Mouse (Mus musculus) heart, adult 11 months (tissue): Measurements from ENCODE around the gene Gm17409.

Source experiments
- DNase-seq: peaks from one replicate; pipeline ENCODE4 v3.0.0; 2022

Gm17409 gene

DNA sequence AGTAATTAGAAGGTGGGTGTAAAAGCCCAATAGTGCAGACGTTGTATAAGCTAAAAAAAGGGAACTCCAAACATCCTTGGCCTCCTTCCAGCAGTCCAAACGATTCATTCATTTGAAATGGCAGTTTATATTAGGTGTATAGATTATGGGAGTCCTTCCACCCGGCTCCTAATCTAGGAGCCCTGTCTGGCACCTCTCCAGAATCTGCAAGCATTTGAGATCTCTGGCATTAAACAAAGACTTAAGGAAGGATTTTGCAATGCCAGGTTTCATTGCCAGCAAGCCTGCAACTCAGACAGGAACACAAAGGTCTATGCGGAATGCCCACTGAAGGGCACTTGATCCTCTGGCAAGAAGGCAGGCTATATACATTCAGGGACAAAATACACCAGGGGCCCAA is 15.2 kb downstream of the Gm17409 start:
- DNase-seq, result no peak

DNA sequence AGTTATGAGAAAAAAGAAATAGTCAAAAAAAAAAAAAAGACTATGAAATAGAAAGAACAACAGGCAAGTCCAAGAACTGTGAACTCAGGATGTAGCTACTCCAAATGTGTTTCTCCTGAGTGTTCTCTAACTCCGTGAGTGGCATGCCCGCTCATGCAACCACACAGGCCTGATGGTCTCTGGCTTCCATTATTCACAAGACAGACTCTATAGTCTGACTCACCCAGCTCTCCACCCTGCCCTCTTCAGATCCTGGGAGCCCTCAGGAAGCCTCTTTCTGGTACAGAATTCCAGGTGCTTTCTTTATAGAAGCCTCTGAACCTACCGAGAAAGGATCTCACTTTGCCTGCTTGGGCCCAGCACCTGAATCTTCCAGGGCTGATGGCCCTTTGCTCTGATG is 15.8 kb downstream of the Gm17409 start:
- no peak for DNase-seq

DNA sequence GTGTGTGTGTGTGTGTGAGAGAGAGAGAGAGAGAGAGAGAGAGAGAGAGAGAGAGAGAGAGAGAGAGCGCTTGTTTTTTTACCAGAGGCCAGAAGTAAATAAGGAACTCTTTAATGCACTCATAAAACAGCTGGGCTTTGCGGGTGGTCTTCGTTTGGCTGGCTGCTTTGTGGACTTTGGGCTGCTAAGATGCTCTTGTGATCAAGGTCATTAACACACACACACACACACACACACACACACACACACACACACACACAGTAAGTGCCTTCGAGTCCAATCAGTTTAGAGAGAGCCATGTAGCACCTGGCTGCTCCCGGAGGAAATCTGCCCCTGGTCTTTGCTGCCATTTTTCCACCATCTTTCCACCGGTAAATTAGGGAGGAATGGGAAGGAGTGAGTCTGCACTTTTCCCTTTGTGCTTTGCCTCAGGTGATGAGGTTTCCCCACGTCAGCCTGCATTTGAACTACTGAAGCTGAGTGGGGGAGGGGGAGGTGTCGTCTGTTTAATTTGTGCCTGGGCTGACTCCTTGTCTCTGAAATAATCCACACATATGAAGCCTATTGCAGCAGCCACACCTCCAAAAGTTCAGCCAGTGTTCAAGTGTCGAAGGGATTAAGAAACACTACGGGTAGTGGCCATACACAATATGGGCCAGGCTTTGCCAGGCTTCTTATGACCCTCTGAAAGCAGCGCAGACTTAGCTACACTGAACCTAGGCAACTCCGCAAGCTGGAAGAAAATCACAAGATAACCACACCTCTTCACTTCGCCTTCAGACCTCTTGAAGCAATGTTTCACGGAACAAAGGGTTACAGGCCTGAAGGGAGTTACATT is 16.7 kb downstream of the Gm17409 start:
- no peak for DNase-seq

DNA sequence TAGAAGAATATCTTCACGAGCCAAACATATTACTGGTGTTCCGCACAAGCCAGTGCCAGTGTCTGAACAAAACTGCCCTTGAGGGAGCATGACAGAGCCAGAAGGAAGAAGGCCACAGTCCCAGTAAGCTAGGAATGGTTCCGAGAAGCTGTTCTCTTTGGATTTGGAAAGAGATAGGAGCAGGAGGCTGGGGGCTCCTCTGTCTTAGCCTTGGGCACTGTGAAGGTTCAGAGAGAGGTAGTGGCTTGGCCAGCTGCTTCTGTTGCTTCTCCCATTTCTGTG is 17.3 kb downstream of the Gm17409 start:
- DNase-seq, result no peak

DNA sequence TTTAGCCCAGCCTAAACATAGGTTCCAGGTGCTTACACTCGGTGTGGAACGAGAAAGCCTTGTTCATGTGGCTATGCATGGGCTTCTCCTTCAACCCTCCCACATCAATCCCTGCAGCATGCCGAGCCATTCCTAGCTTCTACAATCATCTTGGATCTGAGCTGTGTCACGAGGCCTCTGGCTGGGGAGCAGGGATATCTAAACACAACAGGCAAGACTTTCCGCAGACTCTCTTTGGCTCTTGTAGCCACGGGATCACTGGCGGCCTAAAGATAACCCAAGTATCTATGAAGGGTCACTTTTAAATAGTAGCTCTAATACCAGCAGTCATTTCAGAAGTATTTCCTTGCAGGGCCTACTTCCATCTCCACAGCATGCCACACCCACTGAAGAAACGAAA is 18.5 kb downstream of the Gm17409 start:
- peak; percentile 96 for DNase-seq

DNA sequence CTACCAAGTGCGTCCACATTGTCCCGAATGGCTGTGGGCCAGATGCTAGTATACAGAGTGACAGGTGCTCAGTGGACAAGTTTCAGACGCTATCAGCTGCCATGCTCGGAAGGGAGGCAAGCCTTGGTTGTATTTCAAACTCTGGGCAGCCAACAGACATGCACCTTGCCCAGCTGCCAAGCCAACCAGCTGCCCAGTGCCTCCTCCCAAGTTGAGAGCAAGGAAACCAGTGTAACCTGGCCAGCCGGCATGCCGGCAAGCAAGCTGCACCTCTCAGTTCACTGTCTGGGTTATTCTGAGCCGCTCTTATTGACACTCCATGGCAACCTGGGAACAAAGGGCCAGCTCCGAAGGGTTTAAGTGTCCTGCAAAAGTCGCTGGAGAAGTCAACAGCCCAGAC is 19.4 kb downstream of the Gm17409 start:
- DNase-seq, result peak; percentile 98

DNA sequence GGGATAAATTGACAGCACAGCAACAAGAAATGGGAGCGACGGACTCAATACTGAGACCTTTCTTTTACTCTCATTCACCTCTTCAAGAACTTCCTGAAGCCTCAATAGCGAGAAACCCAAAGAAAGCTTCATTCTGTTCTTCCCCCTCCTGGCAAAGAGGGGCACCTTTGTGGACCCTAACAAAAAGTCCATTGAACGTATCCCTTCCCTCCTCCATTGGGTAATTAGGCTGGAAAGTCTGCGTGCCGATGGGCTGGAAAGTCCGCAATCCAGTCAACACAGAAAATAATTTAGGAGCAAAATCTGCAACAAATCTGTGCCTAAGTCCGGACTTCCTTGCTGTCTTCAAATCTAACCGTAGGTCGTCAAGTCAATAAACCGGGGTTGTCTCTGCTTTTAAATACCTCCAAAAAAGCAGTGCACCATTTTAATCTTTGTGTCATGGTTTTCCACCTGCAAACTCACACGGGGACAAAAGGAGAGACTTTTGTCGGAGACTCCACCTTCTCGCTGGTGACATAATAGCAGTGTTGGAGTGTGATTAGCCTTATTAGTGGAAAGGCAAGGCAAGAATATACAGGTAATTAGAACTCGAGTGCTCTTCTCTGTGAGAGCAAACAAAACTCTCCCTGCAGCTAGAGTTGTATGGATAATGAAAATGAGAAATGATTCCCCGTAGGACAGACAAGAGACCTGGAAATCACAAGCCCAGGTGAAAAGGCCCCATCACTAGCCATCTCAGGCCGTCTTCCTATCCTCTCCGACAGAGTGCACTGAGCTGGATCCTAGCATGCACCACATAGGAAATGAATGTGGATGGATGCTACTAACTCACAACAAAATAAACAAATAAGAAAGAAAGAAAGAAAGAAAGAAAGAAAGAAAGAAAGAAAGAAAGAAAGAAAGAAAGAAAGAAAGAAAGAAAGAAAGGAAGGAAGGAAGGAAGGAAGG is 24.0 kb downstream of the Gm17409 start:
- no peak for DNase-seq

DNA sequence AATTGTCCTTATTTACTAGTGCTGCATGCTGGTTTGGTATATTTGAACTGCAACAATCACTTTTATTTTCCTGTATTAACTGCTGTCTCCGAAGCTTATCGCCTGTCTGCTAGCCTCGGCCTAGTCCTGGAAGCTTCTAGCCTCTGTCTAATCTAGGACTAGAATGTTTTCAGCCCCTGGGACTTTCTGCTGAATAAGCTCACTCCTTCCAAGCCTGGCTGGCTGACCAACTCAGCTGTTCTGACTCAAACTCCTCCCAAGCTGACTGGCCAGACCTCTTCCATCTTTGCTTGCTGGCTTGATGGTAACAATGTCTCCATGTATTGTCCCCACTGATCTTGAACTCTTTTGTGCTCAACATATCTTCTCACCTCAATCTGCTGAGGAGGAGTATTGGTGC is 25.4 kb downstream of the Gm17409 start:
- peak; percentile 96 for DNase-seq

DNA sequence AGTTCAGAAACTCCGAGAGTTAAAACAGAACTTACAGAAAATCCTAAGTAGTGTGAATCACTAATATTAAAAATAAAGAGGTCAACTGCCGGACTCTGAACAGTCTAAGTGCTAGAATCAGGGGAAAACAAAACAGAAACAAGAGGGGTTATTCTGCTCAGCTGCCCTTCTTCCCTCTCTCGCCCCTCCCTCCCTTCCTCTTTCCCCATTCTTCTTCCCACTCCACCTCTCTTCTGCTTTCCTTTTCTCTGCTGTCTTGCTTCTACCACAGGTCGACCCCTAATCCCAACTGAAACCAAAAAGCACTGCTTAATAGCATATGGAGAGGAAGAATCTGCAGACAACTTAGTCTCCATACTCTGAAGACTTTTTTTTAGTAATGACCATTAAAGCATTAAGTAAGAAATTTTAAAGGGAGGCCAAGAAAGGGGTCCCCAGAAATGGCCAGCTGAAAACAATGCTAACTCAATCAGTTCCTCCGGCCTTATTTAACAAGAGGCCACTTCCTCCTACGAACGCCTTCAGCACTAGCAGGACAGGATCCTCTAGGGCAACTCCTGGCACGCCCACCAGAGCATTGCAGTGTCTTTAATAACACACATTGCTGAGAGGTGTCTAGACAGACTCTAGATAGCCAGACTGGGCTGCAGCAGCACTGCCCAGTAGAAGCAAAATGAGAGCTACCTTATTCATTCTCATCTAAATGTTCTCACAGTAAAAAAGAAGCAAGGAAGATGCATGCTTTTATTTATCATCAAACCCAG is 26.9 kb downstream of the Gm17409 start:
- peak; percentile 92 for DNase-seq

DNA sequence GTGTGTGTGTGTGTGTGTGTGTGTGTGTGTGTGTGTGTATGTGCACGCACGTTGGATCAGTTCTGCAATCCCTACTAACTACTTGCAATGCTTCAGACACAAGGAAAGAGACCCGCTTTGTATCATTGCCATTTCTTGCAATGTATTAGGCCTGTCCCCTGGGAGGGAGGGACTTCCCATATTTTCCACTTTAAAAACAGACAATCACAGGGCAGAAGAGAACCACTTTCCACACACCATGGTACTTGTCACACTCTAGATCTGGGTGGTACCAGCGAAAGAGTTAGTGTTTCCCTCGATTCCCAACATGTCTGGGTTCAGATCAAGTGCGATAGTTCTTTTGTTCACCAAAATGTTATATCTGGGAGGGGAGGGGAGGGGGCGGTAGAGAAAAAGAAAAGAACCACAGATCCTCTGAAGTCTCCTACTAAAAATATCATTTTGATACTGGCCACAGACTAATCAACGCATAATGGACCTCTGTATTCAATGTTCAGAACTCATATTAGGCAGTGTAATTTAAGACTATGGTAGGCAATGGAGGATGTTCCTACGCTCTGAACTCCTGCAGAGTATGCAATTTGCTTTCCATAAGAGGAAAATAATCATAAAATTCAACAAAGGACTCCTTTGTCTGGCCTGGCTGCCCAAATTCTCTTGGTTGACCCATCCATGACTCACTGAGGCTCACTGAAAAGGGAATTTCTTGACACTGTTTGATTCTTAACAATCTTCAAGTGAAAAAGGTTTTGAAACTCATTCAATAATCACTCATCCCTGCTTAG is 35.6 kb downstream of the Gm17409 start:
- peak; percentile 68 for DNase-seq

DNA sequence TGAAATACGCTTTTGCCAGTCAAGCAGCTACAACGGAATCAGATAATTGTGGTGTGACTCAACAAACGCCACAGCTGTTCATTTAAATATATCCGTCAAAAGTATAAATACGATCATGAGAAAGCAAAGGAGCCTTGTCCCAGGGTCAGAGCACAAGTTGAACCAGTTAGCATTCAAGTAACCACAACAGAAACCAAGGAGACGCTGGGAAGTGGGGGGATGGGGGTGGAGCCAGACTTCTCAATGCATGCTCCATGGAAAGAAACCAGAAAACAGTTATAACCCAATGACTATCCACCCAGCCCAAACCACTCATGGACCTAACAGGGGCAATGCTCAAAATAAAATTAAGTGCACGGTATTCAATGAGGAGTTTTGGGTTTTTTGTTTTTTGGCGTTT is 40.3 kb downstream of the Gm17409 start:
- peak; percentile 92 for DNase-seq

DNA sequence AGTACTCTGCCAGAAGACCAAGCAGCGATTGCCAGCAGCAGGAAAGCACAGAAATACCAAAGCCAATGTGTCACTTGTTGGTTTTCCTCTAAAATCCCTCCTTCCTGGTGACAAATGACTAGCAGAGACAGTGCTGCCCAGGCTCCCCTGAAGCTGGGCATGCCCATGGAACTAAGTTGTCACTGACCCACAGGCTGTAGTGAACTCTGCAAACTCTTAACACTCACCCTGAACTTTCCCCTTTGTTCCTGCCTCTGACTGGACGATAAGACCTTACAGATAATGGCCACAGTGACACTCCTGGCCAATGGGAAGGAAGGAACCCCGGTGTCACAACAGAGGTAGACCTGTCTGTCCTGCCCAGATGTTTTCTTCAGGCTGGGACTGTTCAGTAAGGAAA is 43.3 kb downstream of the Gm17409 start:
- DNase-seq, result peak; percentile 85

DNA sequence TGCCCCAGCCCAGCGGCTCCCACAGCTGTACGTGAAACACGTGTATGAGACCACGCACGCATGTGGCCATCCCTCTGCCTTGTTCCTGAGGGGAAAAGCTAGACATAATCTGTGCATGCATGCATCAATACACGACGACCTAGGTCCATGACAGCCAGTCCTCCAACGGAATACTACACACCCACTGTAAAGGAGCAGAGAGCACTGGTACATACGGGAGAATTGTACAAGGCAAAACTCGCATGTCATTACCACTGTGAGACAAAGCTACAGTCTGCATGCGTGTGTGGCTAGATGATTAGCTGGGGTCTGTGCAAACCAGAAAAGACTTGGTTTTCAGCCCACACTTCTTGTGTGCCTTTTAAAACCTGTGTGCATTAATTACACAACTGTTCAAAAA is 44.6 kb downstream of the Gm17409 start:
- peak; percentile 80 for DNase-seq

DNA sequence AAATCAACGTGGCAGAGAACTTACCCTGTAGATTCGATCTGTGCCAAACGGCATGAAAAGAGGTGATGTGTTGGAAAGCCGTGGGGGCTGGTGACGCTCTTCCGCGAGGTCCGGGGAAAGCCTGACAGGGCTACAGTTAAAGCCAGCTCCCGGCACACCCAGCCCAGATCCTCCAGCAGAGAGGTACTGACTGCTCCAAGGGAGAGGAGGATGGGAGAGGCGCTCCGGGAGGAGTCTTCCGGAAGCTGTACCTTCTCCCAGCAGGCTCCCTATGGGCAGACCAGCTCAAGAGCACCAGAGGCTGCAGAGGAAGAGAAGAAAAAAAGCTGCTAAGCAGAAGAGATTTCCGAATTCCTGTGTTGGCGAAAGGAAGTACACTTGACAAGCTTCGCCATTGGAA is 46.1 kb downstream of the Gm17409 start:
- peak; percentile 92 for DNase-seq

DNA sequence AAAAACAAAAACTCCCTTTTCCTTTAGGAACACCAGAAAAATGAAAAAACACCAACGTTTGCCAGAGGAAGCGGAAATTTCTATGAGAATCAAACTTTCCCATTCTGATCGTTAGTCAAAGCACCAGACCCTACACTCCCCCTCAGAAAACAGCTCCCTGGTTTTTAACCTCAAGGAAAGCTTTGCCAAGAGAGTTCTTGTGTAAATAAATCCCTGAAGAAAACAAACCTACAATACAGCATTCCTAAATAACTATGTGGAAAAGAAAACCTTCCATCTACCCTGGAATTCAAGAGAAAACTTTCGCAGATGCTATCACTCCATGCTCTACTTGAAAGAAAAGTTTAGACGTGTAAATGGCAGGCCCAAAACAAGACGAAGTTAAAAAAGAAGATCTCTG is 47.0 kb downstream of the Gm17409 start:
- DNase-seq, result peak; percentile 77

DNA sequence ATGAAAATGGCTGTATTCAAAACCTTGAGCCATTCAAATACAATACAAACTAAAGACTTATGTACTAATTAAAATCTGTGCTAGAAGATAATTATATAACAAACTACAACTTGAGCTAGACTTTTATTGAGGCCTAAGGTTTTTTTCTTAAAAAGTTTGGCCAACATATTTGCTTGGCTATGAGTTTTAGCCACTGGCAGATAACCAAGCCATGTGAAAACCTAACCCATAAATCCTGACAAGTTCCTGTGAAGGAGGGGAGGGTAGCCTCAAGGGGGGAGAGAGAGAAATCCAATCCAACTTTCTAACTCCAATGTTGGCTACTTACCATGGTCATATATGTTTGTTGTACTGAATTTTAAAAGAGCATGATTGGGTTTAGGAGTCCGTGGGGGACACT is 48.6 kb downstream of the Gm17409 start:
- peak; percentile 42 for DNase-seq
